Mouse (Mus musculus) retina, embryonic 14.5 days (tissue): ENCODE results near the gene Kcnn3.
A peak's percentile ranks its signal among the peaks of the same experiment; 100 is the strongest.

Source experiments
- DNase-seq: peaks from one replicate; pipeline ENCODE4 v3.0.0-alpha.2; 2015; ENCODE audit warnings: low spot score

Gene Kcnn3

GRCm38 (mm10) chr3:89569058-89569457 lies 49.1 kb downstream of the Kcnn3 start:
- no peak for DNase-seq

DNA sequence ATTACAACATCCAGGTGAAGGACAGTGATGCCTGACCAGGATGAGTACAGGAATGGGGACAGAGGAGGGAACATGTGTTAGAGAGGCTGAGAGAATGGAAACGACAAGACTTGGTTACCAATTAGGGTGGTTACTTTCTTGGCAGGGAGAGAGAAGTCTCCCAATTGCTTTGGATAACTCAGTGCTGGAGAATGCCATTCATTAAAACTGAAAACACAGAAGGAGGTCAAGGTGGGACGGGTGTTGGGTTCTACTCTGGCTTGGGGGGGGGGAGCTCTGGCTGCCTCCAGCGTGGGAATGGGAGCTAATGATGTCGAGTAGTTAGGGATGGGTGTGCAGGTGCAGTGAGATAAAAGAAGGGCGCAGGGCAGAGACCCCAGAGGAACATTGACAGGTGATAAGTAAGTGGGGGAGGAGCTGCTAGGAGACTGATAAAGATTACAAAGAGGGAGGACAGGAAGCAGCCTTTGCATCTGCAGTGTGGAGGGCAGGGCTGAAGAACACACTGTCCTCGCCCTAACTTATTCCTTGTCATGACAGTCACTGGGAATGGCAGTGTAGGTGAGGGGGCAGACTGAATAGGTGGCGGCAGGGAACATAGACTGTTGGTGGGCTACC lies 49.9 kb downstream of the Kcnn3 start:
- DNase-seq: no peak

GRCm38 (mm10) chr3:89570362-89570761 lies 50.4 kb downstream of the Kcnn3 start:
- DNase-seq: no peak

DNA sequence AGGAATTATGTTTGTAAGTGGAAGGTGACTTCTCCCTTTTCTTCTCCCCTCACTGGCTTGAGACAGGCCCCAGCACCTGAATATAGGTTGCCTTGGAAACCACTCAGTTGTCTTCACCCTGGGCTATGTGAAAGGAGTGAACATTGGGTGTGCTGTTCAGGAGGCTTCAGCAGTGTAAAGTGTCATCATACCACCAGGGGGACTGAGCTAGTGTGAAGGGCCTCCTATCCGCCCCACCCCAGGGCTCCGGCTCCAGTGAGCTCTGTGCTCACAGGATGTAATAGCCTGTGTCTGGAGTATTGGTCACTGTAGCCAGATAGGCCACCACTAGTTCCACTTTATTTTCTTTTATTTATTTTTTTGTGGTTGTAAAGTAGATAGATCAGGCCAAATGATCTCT lies 54.3 kb downstream of the Kcnn3 start:
- DNase-seq: peak; percentile 33

DNA sequence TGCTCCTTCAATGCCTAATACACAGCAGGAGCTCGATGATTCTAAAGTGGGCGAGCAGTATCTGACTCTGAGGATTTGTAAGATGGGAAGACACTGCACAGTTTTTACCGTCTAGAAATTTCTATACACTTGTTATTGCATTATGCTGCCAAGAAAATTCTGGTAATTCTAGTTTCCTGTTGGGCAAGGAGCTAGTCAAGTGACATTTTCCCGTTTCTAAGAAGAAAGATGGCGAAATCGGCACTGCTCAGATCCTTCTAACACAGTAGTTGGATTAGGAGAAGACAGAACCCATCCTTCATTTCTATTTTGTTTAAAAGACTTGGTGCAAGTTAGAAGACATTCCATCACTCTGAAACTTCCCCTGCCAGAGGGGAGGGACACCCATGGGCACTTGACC lies 56.4 kb downstream of the Kcnn3 start:
- no peak for DNase-seq

DNA sequence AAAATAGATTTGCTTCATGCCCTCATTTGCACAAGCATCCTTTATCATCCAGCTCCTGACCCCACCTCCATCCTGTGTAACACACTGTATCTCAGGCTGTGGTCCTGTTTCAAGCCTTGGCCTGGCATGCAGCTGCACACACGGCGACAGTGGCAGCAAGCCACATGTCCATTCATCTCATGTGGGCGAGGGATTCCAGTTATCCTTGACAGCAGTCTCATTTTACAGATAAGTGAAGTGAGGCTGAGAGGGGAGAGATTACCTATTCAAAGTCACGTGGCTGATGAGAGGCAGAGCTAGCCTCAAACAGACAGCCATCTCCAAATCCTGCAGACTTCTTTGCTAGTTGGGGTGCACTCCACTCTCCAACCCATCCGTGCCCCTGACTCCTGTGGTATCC lies 57.2 kb downstream of the Kcnn3 start:
- no peak for DNase-seq

DNA sequence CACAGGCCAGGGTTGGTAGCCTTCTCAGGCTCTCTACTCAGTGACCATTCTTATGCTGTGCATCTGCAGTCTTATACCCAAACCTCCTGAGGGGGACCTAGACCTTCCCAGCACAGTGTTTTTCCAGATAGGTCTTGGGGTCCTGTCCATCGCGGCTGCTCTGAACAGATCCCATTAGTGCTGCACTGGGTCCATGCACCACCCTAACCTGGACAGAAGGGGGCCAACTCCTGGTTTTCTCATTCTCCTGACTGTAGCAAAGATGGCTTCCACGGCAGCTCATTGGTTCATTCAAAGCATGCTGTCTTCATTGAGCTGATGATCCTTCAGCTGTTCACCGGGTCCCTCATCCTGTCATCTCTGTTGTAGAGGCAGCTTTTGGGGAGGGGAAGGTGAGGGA lies 58.1 kb downstream of the Kcnn3 start:
- no peak for DNase-seq

GRCm38 (mm10) chr3:89578803-89579202 lies 58.8 kb downstream of the Kcnn3 start:
- DNase-seq: no peak

- no peak for DNase-seq
Observed at GRCm38 (mm10) chr3:89584254-89584653, 64.3 kb downstream of the Kcnn3 start.

GRCm38 (mm10) chr3:89588436-89588835 lies 68.5 kb downstream of the Kcnn3 start:
- DNase-seq: no peak

GRCm38 (mm10) chr3:89589321-89589720 lies 69.4 kb downstream of the Kcnn3 start:
- DNase-seq: no peak

DNA sequence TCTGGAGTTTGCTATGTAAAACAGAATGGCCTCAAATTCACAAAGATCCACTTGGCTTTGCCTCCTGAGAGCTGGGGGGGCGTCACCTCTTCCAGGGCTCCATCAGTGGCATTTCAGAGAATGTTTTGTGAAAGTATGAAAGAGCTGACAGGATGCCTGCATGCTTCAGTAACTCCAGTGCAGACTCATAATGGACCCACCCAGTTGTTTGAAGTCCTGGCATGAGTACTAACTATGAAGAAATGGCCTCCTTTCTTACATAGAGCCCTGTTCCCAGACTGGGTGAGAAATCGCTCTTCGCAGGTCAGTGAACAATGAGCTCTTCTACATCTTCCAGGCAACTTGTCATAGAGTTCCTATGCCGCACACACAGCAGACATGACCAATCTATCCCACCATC lies 70.4 kb downstream of the Kcnn3 start:
- DNase-seq: no peak

- DNase-seq: no peak
Observed at GRCm38 (mm10) chr3:89591461-89591860, 71.5 kb downstream of the Kcnn3 start.

DNA sequence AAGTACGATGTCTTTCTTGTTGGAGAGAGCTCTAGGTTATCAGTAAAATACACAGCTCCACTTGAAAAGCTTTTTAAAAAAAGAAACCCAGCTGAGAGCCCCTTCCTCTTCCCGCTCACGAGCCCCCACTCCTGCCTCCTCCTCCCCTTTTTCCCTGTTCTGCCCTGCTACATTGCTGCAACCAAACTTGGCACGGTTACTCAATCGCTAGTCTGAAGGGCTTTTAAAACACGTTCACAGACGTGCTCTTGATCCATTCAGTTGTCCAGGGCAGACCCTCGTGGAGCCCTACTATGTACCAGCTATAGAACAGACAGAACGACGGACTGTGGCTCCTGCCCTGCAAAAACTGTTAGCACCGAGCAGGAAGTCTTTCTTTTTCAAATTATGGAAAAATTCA lies 72.8 kb downstream of the Kcnn3 start:
- no peak for DNase-seq

DNA sequence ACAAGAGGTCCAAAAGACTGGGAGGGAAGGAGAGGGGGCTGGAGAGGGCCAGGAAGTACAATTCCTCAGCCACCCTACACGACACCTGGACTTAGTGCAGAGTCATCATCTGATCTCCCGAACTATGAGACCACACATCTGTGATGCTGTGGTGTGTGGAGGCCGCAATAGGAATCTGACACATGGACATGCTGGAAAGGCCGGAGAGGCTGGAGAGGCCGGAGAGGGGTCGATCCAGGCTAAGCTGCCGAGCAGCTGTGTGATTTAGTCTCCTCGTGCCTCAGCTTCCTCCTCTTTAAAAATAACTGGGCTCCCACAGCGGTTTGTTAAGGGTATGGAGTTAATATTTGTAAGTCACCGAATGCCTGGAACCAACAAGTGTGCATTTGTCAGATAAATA lies 73.6 kb downstream of the Kcnn3 start:
- DNase-seq: no peak

DNA sequence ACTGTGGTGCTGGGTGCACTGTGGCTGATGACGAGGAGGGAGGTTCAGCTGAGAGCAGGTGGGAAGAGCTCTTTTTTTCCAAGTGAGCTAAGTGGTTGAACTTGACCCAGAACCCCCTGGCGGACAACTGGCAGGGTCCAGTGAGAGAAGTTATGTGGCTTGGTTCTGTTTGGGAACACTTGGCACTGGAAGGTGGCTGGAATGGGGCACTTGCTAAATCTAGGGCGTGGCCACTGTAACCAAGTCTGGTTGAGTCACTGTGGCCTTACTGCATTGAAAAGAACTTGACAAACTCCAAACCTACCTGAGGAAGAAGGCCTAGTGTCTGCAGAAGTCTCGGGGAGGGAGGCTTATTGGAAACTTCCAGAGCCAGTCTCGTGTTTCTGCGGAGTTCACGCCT lies 78.4 kb downstream of the Kcnn3 start:
- no peak for DNase-seq

GRCm38 (mm10) chr3:89598967-89599366 lies 79.0 kb downstream of the Kcnn3 start:
- no peak for DNase-seq

DNA sequence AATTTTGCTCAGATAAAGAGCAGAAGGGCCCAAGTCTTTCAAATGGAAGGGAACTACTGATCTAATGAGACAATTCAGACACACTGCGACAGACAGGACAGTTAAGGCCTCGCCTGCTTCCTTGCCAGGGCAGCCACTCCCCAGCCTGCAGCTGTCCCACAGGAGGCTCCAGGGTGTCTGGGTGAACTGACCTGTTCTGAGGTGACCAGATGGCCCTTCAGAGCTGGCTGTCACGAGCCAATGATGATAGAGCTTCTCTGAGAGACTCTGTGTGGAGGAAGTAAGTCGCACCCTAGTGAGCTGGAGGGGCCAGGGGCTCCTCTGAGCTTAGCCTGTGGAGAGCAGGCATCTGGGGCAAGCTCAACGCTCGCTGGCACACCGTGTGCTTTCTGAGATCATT lies 81.1 kb downstream of the Kcnn3 start:
- peak; percentile 23 for DNase-seq

GRCm38 (mm10) chr3:89603300-89603699 lies 83.3 kb downstream of the Kcnn3 start:
- no peak for DNase-seq

DNA sequence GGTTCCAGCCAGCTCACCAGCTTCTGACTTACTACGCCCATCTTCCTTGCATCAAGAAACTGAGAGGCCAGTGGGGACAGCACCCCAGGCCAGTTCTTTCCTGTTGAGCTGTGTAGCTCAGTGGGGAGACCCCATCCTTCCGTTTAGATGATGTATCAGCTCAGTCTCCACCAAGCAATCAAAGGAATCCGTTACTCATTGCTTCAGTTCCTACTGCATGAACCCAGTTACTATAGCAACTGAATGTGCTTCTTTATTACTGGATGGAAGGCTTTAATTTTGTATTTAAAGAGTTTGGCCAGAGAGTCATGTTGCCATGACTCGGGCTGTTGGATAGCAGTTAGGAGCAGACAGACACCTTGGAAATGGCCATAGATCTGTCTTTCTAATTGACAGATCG lies 85.3 kb downstream of the Kcnn3 start:
- no peak for DNase-seq

DNA sequence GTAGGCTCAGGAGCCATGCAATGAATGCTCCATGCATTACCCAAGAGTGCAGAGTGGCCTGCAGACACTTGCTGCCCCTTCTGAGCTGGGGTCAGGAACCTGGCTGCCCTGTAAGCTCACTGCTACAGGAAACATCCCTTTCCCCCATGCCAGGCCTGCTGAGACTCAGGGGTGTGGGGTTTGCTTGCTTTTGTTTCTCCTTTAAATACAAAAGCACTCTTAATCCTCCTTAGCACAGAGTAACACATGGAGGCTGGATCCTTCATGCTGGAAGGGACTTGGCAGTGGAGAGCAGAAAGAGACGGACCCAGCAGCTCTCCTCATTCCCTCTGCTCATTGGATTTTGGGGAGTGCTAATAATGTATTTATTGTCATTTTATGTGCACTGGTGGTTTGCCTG lies 87.4 kb downstream of the Kcnn3 start:
- DNase-seq: peak; percentile 45

DNA sequence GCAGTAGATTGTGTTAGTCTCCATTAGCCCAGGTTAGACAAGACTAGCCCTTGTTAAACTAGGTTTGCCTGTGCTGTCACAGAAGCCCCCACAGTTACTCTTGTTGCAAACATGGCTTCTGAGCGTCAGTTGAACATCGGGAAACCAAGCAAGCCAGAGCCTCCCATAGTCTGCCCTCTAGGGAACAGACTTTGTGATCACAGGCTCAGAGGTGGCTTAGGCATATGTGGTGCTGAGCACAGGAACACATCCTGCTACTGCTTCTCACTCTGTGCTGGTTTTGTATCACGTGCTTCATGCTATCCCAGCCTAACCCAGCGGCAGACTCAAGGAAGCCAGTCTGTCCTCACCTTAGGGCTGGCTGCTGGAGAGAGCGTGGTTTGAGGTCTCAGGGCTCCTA lies 92.1 kb downstream of the Kcnn3 start:
- no peak for DNase-seq

GRCm38 (mm10) chr3:89613526-89614523 lies 93.9 kb downstream of the Kcnn3 start:
- peak; percentile 62 for DNase-seq
